Mouse (Mus musculus): ENCODE results near the gene Srd5a1.
"Not testable (repeated sequence)": the region's sequence is repeated elsewhere in the genome, so short reads cannot be mapped to it uniquely, and the experiment has no call there.

GRCm38 (mm10) chr13:69635836-69636235 lies 24.6 kb upstream of the Srd5a1 start:
- not testable (repeated sequence) for TF ChIP-seq POLR2A (IDR thresholded peaks at IDR 0.05; ENCODE audit: borderline replicate concordance, low read depth, low read length); CTCF (IDR thresholded peaks at IDR 0.05; ENCODE audit: low read depth, low read length)

Measured in bone marrow macrophage, adult 2 months (primary cell).